Mouse (Mus musculus): ENCODE results near the gene Klhl36.

- TF ChIP-seq CTCF (IDR thresholded peaks at IDR 0.05; ENCODE audit: low read depth, low read length) (no peak), EP300 (IDR thresholded peaks at IDR 0.05; ENCODE audit: insufficient read depth, low read depth, low read length) (no peak)
Observed at GRCm38 (mm10) chr8:119847232-119847922, 14.7 kb upstream of the Klhl36 start.
